Mouse (Mus musculus) kidney, embryonic 15.5 days (tissue): ENCODE measurements around the gene Btbd35f13. TPM values are rescaled to one million over a fixed set of nuclear protein-coding genes. Genes with fewer than 3 reads are reported as not detected.
"Not testable (repeated sequence)": the region's sequence is repeated elsewhere in the genome, so short reads cannot be mapped to it uniquely, and the experiment has no call there.

ENCODE experiments used
- ATAC-seq: fragments of 200-750 bp; cut with Nextera tagmentation; replicated peaks from 2 replicates; pipeline ENCODE4 v1.8.0; 2017; ENCODE audit warnings: moderate TSS enrichment; ENCODE audit not compliant: low FRiP score
- H3K27ac ChIP-seq: fragments of 300-500 bp; sonication (generic); 2 replicates; pipeline ENCODE4 v1.5.1; 2015; ENCODE audit warnings: mild to moderate bottlenecking, inconsistent platforms
- H3K27me3 ChIP-seq: fragments of 300-500 bp; sonication (generic); 2 replicates; pipeline ENCODE4 v1.6.1; 2015; ENCODE audit warnings: inconsistent platforms
- H3K36me3 ChIP-seq: fragments of 300-500 bp; sonication (generic); 2 replicates; pipeline ENCODE4 v1.6.1; 2015; ENCODE audit warnings: inconsistent platforms
- H3K4me1 ChIP-seq: fragments of 300-500 bp; sonication (generic); 2 replicates; pipeline ENCODE4 v1.6.1; 2015; ENCODE audit warnings: inconsistent platforms
- H3K4me2 ChIP-seq: fragments of 300-500 bp; sonication (generic); 2 replicates; pipeline ENCODE4 v1.6.1; 2015; ENCODE audit warnings: moderate library complexity, mild to moderate bottlenecking, inconsistent platforms
- H3K4me3 ChIP-seq: fragments of 300-500 bp; sonication (generic); replicated peaks from 2 replicates; pipeline ENCODE4 v1.5.1; 2015; ENCODE audit warnings: mild to moderate bottlenecking, inconsistent platforms
- H3K9ac ChIP-seq: fragments of 300-500 bp; sonication (generic); 2 replicates; pipeline ENCODE4 v1.6.1; 2015; ENCODE audit warnings: mild to moderate bottlenecking, inconsistent platforms
- H3K9me3 ChIP-seq: fragments of 300-500 bp; sonication (generic); replicated peaks from 2 replicates; pipeline ENCODE4 v1.6.1; 2016; ENCODE audit warnings: inconsistent platforms
- WGBS: fragments of 180-500 bp; shearing (Covaris S2); methylation state at CpG from one replicate; pipeline ENCODE4 v1.1.7; 2015; ENCODE audit warnings: mixed read lengths; 5-methylcytosine and 5-hydroxymethylcytosine counted together
- polyA plus RNA-seq: library from polyadenylated mRNA; unstranded; fragments of >200 nt; fragmentation: Nextera tagmentation; extraction: Ambion mirVana; gene quantifications from 2 replicates; pipeline ENCODE4 v1.2.1, GENCODE M21; 2015

Gene Btbd35f13
- not detected in 2 replicates for polyA plus RNA-seq

GRCm38 (mm10) chrX:33656872-33657271, at the start of gene Btbd35f13:
Btbd35f13 (plus strand) TSS chrX:33657172.
- WGBS, result 76% methylated on average over 2 of the region's 3 CpGs
- not testable (repeated sequence) for H3K4me1 ChIP-seq, H3K4me3 ChIP-seq, H3K9me3 ChIP-seq, H3K4me2 ChIP-seq, H3K9ac ChIP-seq, H3K27ac ChIP-seq, ATAC-seq, H3K27me3 ChIP-seq, H3K36me3 ChIP-seq

- not testable (repeated sequence) for H3K4me2 ChIP-seq, H3K4me1 ChIP-seq, H3K9me3 ChIP-seq, ATAC-seq, H3K9ac ChIP-seq, H3K27me3 ChIP-seq, H3K4me3 ChIP-seq, H3K36me3 ChIP-seq, H3K27ac ChIP-seq
- no CpG with 5 or more reads among the region's 3 CpGs for WGBS
Measured at GRCm38 (mm10) chrX:33702249-33702648, 45.3 kb downstream of the Btbd35f13 start, which contains the start of gene Btbd35f14. Btbd35f14 (minus strand) TSS chrX:33702349.

Other genes starting within 250 kb of the Btbd35f13 start
- gene Btbd35f15, start 79.9 kb upstream of the Btbd35f13 start, polyA plus RNA-seq, result not detected in 2 replicates
- not detected in 2 replicates for gene Btbd35f14, start 45.2 kb downstream of the Btbd35f13 start, polyA plus RNA-seq